Mouse (Mus musculus) olfactory bulb, adult 2 months (tissue): ENCODE results near the gene Sh3rf1.

Source experiments
- CTCF ChIP-seq: fragments of 200-500 bp; IDR thresholded peaks from 2 replicates; pipeline ENCODE4 v1.5.1; 2012; ENCODE audit warnings: low read depth, mild to moderate bottlenecking, low read length, moderate library complexity; ENCODE audit not compliant: insufficient read depth
- POLR2A ChIP-seq: fragments of 200-500 bp; IDR thresholded peaks from 2 replicates; pipeline ENCODE4 v1.6.1; 2012; ENCODE audit warnings: mild to moderate bottlenecking, low read depth, low read length, moderate library complexity; ENCODE audit not compliant: insufficient read depth

DNA sequence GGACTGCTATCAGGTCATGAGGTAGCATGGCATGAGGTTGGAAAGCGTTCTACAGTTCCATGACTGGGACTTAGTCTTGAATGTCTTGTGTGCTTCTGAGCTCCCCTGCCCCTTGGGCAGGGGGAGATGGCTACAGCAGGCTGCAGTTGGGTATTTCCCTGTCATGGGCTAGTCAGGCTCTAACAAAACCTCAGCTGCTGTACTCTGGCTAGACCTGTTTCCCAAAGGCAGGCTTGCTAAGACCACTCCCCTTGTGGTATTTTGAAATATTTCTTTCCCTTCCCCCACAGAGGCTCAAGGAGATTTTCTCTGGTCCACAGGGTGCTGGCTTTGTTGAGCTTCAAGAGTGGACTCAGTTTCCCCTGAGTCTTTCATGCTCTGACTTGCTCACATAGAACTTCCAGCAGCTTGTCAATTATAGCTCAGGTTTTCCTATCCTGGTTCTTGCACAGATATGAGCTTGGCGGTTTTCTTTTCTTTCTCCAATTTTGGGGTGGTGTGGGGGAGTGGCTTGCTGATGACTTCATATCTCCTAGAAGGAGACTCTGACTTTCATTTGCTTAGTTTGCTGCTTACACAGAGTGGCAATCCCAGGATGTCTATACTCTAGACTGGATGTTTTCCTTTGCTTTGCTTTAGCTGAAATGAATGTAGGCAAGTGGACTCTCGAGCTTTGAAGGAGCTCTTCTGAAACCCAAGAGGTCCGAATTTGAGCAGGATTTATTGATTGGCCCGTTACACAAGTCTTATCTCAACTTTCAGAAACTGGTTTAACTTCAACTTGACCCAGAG lies 20.4 kb upstream of the Sh3rf1 start:
- no peak for TF ChIP-seq CTCF
- no peak for TF ChIP-seq POLR2A
